Mouse (Mus musculus): ENCODE measurements at regions not wholly inside any gene's neighbourhood (a gene's known extent, or its start where the extent isn't known, plus 50 kb on each side); places are given as distances from the start of the nearest gene placed in this dataset.

DNA sequence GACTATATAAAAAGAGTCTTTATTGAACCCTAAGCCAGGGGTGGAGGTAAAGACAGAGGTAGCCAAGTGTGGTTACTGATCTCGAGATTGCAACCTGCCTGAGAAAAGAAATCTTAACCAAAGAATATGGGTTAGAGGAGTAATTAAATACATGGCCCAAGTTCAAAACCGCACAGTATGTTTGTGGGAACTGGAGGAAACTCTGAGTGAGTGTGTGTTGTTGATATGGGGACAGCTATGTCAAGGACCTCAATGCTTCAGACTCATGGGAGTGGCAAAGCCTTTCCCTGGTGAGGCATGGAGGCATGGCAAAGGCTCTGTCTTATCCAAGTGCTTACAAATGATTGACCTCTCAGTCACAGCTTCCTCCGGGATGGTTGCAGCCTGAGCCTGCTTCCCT, 127.7 kb upstream of the Tank start:
- no peaks in the 10 kb centered on the region for H3K27me3 ChIP-seq (replicated peaks)
- no peak overlapping the region for H3K9ac ChIP-seq (replicated peaks)
- H3K27ac ChIP-seq (replicated peaks): no peak overlapping the region
- no peak overlapping the region for H3K4me3 ChIP-seq (replicated peaks)
- WGBS: 87% methylated on average over 3 of the region's 3 CpGs
- H3K9me3 ChIP-seq (replicated peaks): no peaks in the 10 kb centered on the region
- no peaks in the 10 kb centered on the region for H3K36me3 ChIP-seq
- no peak overlapping the region for H3K4me2 ChIP-seq
- peaks cover 10% of the 10 kb centered on the region for H3K4me1 ChIP-seq
- no peak for ATAC-seq (ENCODE audit: low FRiP score)

GRCm38 (mm10) chr2:61436591-61436990, 141.8 kb upstream of the Tank start:
- Histone ChIP-seq H3K36me3 (no peaks in the 10 kb centered on the region), H3K27me3 (replicated peaks) (no peaks in the 10 kb centered on the region), H3K4me1 (no peaks in the 10 kb centered on the region), H3K9ac (replicated peaks) (no peak overlapping the region), H3K27ac (replicated peaks) (no peak overlapping the region), H3K4me2 (no peak overlapping the region), H3K9me3 (replicated peaks) (no peaks in the 10 kb centered on the region), H3K4me3 (replicated peaks) (no peak overlapping the region)
- WGBS: 88% methylated on average over 3 of the region's 3 CpGs
- ATAC-seq (ENCODE audit: low FRiP score): no peak

DNA sequence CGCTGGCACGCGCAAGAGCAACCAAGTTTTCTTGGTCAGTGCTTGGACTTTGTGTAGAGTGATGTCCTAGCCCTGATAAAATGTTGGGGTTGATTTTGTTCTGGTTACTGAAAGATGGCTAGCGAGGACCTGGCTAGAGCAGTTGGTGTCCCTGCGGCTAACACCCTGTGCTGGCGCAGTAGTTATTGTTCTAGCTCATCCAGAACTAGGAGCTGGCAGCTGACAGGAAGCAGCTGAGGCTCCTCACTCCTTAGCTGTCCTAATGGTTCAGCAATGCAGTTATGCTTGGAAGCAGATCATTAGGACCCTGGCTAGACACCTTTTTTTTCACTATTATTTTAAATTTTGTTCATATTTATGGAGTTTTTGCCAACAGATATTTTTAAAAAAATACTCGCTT, 170.5 kb upstream of the Tank start:
- no peak overlapping the region for H3K4me2 ChIP-seq
- H3K9me3 ChIP-seq (replicated peaks): no peaks in the 10 kb centered on the region
- WGBS: 98% methylated on average over 7 of the region's 7 CpGs
- ATAC-seq (ENCODE audit: low FRiP score): no peak
- no peaks in the 10 kb centered on the region for H3K27me3 ChIP-seq (replicated peaks)
- no peaks in the 10 kb centered on the region for H3K36me3 ChIP-seq
- H3K27ac ChIP-seq (replicated peaks): no peak overlapping the region
- peaks cover 5% of the 10 kb centered on the region for H3K4me1 ChIP-seq
- no peak overlapping the region for H3K4me3 ChIP-seq (replicated peaks)
- H3K9ac ChIP-seq (replicated peaks): no peak overlapping the region

DNA sequence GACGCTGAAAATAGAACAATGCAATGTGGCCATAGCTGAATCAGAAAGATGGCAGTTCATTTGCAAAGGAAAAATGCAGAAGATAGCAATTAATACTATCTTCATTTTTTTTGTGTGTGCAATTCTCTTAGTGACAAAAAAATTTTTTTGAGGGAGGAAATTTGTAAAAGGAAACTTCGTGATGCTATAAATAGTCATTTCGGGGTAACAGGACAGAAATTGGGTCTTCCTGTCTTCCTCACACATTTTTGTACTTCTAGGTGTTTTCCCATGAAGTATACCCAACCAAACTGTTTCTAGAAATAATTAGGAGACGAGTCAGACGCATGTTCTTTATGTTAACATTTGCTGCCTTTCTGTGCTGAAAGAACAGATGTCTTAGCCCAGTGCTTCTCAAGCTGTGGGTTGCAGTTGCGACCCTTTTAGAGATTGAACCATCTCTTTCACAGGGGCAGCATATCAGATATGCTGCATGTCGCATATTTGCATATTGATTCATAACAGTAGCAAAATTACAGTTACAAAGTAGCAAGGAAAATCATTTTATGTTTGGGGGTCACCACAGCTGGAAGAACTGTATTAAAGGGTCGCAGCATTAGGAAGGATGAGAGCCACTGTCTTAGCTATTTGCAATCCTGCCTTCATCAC, 172.2 kb upstream of the Tank start:
- Histone ChIP-seq H3K27ac (replicated peaks) (no peak overlapping the region), H3K36me3 (no peaks in the 10 kb centered on the region), H3K9ac (replicated peaks) (no peak overlapping the region), H3K9me3 (replicated peaks) (no peaks in the 10 kb centered on the region), H3K27me3 (replicated peaks) (no peaks in the 10 kb centered on the region), H3K4me3 (replicated peaks) (no peak overlapping the region), H3K4me2 (no peak overlapping the region), H3K4me1 (peaks cover 13% of the 10 kb centered on the region)
- 90% methylated on average over 8 of the region's 8 CpGs for WGBS
- ATAC-seq (ENCODE audit: low FRiP score): no peak

GRCm38 (mm10) chr2:61405261-61405660, 173.1 kb upstream of the Tank start:
- ATAC-seq (ENCODE audit: low FRiP score): no peak
- no peak overlapping the region for H3K4me3 ChIP-seq (replicated peaks)
- H3K9ac ChIP-seq (replicated peaks): no peak overlapping the region
- H3K4me1 ChIP-seq: peaks cover 13% of the 10 kb centered on the region
- 72% methylated on average over 4 of the region's 4 CpGs for WGBS
- no peaks in the 10 kb centered on the region for H3K27me3 ChIP-seq (replicated peaks)
- H3K27ac ChIP-seq (replicated peaks): no peak overlapping the region
- no peaks in the 10 kb centered on the region for H3K9me3 ChIP-seq (replicated peaks)
- H3K36me3 ChIP-seq: no peaks in the 10 kb centered on the region
- no peak overlapping the region for H3K4me2 ChIP-seq

DNA sequence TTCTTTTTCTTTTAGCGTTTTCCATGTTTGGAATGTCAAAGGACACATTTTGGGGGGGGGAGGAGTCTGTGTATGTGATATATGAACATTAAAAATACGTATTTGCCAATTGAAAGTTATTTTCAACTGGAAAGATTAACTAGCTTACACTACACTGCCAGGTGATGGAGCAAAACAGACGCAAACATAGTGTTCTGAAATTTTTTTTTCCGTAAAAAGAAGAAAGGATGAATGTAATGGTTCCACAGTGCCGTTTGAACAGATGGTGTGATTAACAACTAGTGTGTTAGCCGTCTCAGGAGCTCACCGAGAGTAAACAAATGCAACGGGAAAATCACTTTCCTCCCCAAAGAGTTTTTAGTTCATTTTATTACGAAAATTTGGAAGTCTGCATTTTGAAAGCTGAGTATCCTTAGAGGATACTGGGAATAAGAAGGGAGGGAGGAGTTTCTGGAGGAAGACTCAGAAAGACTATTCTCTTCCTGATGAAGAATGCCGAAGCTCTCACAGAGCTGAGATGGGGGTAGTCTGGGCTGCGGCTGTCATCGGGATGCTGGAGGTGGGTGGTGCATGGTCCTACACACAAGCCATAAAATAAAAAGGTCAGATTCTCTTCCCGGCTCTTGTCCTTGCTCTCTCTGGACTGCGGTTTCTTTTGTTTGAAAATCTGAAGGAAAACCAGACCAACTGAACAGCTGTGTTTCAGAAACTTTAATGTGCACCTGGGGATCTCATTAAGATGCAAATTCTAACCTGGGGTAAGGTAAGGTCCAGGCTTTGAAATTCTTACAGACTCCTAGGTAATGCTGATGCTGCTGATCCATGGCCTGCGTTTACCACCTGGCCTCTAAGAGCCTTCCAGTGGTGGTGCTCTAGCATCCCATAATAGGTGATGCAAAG, 175.5 kb upstream of the Tank start:
- Histone ChIP-seq H3K9ac (replicated peaks) (peak overlapping the region; percentile 36; the same call in 1 of the 2 replicates), H3K4me2 (peak overlapping the region; percentile 62), H3K36me3 (no peaks in the 10 kb centered on the region), H3K27me3 (replicated peaks) (no peaks in the 10 kb centered on the region), H3K27ac (replicated peaks) (peak overlapping the region; percentile 66), H3K9me3 (replicated peaks) (no peaks in the 10 kb centered on the region), H3K4me1 (peaks cover 19% of the 10 kb centered on the region), H3K4me3 (replicated peaks) (peak overlapping the region; percentile 41)
- peak; percentile 60 for ATAC-seq (ENCODE audit: low FRiP score)
- WGBS: 5% methylated on average over 15 of the region's 15 CpGs

DNA sequence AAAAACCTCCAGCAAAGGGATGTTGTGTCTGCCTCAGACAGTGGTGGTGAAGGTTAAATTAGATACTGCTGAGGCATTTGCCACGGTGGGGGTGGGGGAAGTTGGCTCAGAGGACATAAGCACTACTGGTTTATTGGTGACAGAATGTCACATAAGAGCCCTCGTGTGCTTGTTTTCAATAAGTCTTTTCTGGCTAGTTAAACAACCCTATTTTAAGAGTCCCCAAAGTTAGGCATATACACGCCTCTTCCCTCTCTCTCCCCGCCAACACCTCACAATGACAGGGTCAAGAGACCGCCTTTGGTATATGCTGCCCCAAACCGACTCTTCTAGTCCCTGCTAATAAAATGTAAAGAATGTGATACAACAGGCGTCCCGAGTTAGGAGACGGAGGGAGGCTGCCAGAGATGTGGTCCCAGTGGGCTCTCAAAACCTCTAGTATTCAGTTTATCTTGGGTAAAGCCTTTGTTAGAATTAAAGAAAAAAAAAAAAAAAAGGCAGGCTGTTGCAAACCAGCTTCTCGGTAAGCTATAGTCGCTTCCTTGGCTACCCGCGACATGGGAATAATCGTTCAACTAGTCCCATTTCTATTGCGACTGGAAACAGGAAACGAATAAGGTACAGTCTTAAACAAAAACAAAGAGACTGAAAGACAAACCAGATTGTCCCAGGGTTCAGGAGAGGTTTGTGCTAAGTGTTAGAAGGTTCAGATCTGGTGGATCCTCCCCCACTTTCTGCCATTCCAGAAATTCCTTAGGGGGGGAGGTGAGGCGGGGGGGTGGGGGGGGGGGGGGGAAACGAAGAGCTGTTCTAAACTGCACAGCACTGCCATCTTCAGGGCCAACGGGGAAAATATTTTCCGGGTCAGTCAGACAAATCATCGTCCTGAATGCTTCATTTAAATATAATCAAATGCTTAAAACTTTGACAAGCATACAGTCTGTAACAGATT, 176.5 kb upstream of the Tank start:
- peak overlapping the region; percentile 41 for H3K4me3 ChIP-seq (replicated peaks)
- no peaks in the 10 kb centered on the region for H3K36me3 ChIP-seq
- no peaks in the 10 kb centered on the region for H3K27me3 ChIP-seq (replicated peaks)
- peak overlapping the region; percentile 62 for H3K4me2 ChIP-seq
- no peaks in the 10 kb centered on the region for H3K9me3 ChIP-seq (replicated peaks)
- peaks cover 19% of the 10 kb centered on the region for H3K4me1 ChIP-seq
- WGBS: 2% methylated on average over 21 of the region's 21 CpGs
- peak; percentile 56 for ATAC-seq (ENCODE audit: low FRiP score)
- peak overlapping the region; percentile 76 for H3K27ac ChIP-seq (replicated peaks)
- H3K9ac ChIP-seq (replicated peaks): peak overlapping the region; percentile 36

- 41% methylated on average over 9 of the region's 9 CpGs for WGBS
- no peaks in the 10 kb centered on the region for H3K9me3 ChIP-seq (replicated peaks)
- H3K9ac ChIP-seq (replicated peaks): no peak overlapping the region
- no peak for ATAC-seq (ENCODE audit: low FRiP score)
- no peak overlapping the region for H3K4me3 ChIP-seq (replicated peaks)
- H3K4me1 ChIP-seq: peaks cover 19% of the 10 kb centered on the region
- 0 out of 2 replicates have a peak overlapping the region, but pooled peaks have one; percentile 0 for H3K27ac ChIP-seq (replicated peaks)
- no peaks in the 10 kb centered on the region for H3K36me3 ChIP-seq
- peak overlapping the region; percentile 31 for H3K4me2 ChIP-seq
- no peaks in the 10 kb centered on the region for H3K27me3 ChIP-seq (replicated peaks)
Observed at GRCm38 (mm10) chr2:61398633-61399032, 179.8 kb upstream of the Tank start.

DNA sequence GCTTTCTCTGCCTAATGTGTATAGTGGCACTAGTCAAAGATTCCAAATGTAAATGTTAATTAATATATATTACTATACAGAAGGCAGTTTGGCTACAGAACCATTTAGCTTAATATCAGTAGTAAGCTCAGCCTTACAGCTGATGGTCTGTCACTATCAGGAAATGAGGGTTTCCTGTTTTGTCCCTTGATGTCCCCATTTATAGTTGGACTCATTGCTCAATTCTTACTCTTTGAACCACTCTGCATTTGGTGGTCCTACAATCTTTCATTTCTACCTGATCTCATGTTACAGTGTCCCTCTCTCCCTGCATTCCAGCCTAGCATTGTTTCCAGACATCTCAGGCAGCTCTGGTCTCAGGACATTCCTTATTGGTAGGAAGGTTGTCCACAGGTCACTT, 188.8 kb upstream of the Tank start:
- ATAC-seq (ENCODE audit: low FRiP score): no peak
- H3K36me3 ChIP-seq: no peaks in the 10 kb centered on the region
- H3K27me3 ChIP-seq (replicated peaks): no peaks in the 10 kb centered on the region

DNA sequence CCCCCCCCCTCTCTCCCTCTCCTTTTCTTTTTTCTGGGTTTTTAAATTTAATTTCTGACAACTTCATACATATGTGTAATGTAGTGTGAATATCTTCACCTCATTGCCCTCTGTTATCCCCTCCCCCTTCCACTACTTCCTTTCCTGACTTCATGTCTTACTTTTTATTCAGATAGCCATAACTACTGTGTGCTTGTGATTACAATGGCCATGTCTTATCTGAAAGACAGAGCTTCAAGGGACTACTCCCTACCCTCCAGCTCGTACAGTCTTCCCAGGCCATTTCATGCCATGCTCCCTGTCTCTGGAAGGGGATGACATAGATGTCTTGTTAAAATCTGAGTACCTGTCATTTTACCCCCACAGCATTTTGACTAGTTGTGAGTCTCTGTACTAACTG, 189.2 kb upstream of the Tank start:
- Histone ChIP-seq H3K4me2 (no peak overlapping the region), H3K4me1 (0 out of 2 replicates have a peak, but pooled peaks cover 3% of the 10 kb centered on the region), H3K4me3 (replicated peaks) (no peak overlapping the region), H3K9ac (replicated peaks) (no peak overlapping the region), H3K9me3 (replicated peaks) (no peaks in the 10 kb centered on the region), H3K27me3 (replicated peaks) (no peaks in the 10 kb centered on the region), H3K27ac (replicated peaks) (no peak overlapping the region), H3K36me3 (no peaks in the 10 kb centered on the region)
- 93% methylated on average over 1 of the region's 1 CpGs for WGBS
- ATAC-seq (ENCODE audit: low FRiP score): no peak

More for the DNA sequence above, 188.8 kb upstream of the Tank start:
- H3K9me3 ChIP-seq (replicated peaks): no peaks in the 10 kb centered on the region
- 0 out of 2 replicates have a peak, but pooled peaks cover 3% of the 10 kb centered on the region for H3K4me1 ChIP-seq
- H3K4me3 ChIP-seq (replicated peaks): no peak overlapping the region
- H3K4me2 ChIP-seq: no peak overlapping the region
- no peak overlapping the region for H3K27ac ChIP-seq (replicated peaks)
- H3K9ac ChIP-seq (replicated peaks): no peak overlapping the region

GRCm38 (mm10) chr2:61387561-61387960, 190.8 kb upstream of the Tank start:
- Histone ChIP-seq H3K4me2 (no peak overlapping the region), H3K9me3 (replicated peaks) (no peaks in the 10 kb centered on the region), H3K4me3 (replicated peaks) (no peak overlapping the region), H3K27ac (replicated peaks) (no peak overlapping the region), H3K36me3 (no peaks in the 10 kb centered on the region), H3K4me1 (0 out of 2 replicates have a peak, but pooled peaks cover 3% of the 10 kb centered on the region), H3K27me3 (replicated peaks) (no peaks in the 10 kb centered on the region), H3K9ac (replicated peaks) (no peak overlapping the region)
- WGBS: 24% methylated on average over 5 of the region's 5 CpGs
- ATAC-seq (ENCODE audit: low FRiP score): no peak
